Mouse (Mus musculus) heart, embryonic 15.5 days (tissue): Measurements from ENCODE around the gene Fbxo34. TPM values are rescaled to one million over a fixed set of nuclear protein-coding genes. Genes with fewer than 3 reads are reported as not detected.
A peak's percentile ranks its signal among the peaks of the same experiment; 100 is the strongest.

ENCODE experiments used
- ATAC-seq: fragments of 200-750 bp; cut with Nextera tagmentation; replicated peaks from 2 replicates; pipeline ENCODE4 v1.8.0; 2017; ENCODE audit warnings: low read depth, moderate TSS enrichment; ENCODE audit not compliant: insufficient number of reproducible peaks, insufficient read depth, low FRiP score
- H3K27ac ChIP-seq: fragments of 300-500 bp; sonication (generic); 2 replicates; pipeline ENCODE4 v1.5.1; 2015; ENCODE audit warnings: mild to moderate bottlenecking, inconsistent platforms
- H3K27me3 ChIP-seq: fragments of 300-500 bp; sonication (generic); 2 replicates; pipeline ENCODE4 v1.6.1; 2015; ENCODE audit warnings: inconsistent platforms
- H3K36me3 ChIP-seq: fragments of 300-500 bp; sonication (generic); 2 replicates; pipeline ENCODE4 v1.6.1; 2015; ENCODE audit warnings: mild to moderate bottlenecking, inconsistent platforms
- H3K4me1 ChIP-seq: fragments of 300-500 bp; sonication (generic); replicated peaks from 2 replicates; pipeline ENCODE4 v1.6.1; 2015; ENCODE audit warnings: inconsistent platforms
- H3K4me2 ChIP-seq: fragments of 300-500 bp; sonication (generic); 2 replicates; pipeline ENCODE4 v1.6.1; 2015; ENCODE audit warnings: inconsistent platforms, mild to moderate bottlenecking, moderate library complexity
- H3K4me3 ChIP-seq: fragments of 300-500 bp; sonication (generic); 2 replicates; pipeline ENCODE4 v1.5.1; 2015; ENCODE audit warnings: mild to moderate bottlenecking, inconsistent platforms
- H3K9ac ChIP-seq: fragments of 300-500 bp; sonication (generic); 2 replicates; pipeline ENCODE4 v1.6.1; 2015; ENCODE audit warnings: mild to moderate bottlenecking, inconsistent platforms
- H3K9me3 ChIP-seq: fragments of 300-500 bp; sonication (generic); replicated peaks from 2 replicates; pipeline ENCODE4 v1.6.1; 2016; ENCODE audit warnings: inconsistent platforms
- WGBS: fragments of 180-500 bp; shearing (Covaris S2); methylation state at CpG from one replicate; pipeline ENCODE4 v1.1.7; 2015; ENCODE audit warnings: mixed read lengths; 5-methylcytosine and 5-hydroxymethylcytosine counted together
- polyA plus RNA-seq: library from polyadenylated mRNA; unstranded; fragments of >200 nt; fragmentation: Nextera tagmentation; extraction: Ambion mirVana; gene quantifications from 2 replicates; pipeline ENCODE4 v1.2.1, GENCODE M21; 2015

The Fbxo34 gene
- polyA plus RNA-seq, 1 experiment from 2014 or later = 13.4 TPM

- H3K4me3 ChIP-seq = no peak overlapping the region
- H3K36me3 ChIP-seq = no peaks in the 10 kb centered on the region
- no peak overlapping the region for H3K27ac ChIP-seq
- no peak overlapping the region for H3K9ac ChIP-seq
- 67% methylated on average over 3 of the region's 3 CpGs for WGBS
- H3K4me2 ChIP-seq = no peak overlapping the region
- H3K4me1 ChIP-seq = no peaks in the 10 kb centered on the region
- no peaks in the 10 kb centered on the region for H3K27me3 ChIP-seq
- H3K9me3 ChIP-seq = no peaks in the 10 kb centered on the region
- ATAC-seq = no peak
These were observed 11.3 kb upstream of the Fbxo34 start for GRCm38 (mm10) chr14:47438947-47439346.

- H3K36me3 ChIP-seq = no peaks in the 10 kb centered on the region
- H3K9me3 ChIP-seq = no peaks in the 10 kb centered on the region
- no peak overlapping the region for H3K4me2 ChIP-seq
- 48% methylated on average over 2 of the region's 2 CpGs for WGBS
- H3K27me3 ChIP-seq = no peaks in the 10 kb centered on the region
- no peaks in the 10 kb centered on the region for H3K4me1 ChIP-seq
- ATAC-seq = no peak
- peak overlapping the region; percentile 46 for H3K27ac ChIP-seq
- no peak overlapping the region for H3K4me3 ChIP-seq
- no peak overlapping the region for H3K9ac ChIP-seq
These were observed 5.3 kb upstream of the Fbxo34 start for GRCm38 (mm10) chr14:47444907-47445306.

DNA sequence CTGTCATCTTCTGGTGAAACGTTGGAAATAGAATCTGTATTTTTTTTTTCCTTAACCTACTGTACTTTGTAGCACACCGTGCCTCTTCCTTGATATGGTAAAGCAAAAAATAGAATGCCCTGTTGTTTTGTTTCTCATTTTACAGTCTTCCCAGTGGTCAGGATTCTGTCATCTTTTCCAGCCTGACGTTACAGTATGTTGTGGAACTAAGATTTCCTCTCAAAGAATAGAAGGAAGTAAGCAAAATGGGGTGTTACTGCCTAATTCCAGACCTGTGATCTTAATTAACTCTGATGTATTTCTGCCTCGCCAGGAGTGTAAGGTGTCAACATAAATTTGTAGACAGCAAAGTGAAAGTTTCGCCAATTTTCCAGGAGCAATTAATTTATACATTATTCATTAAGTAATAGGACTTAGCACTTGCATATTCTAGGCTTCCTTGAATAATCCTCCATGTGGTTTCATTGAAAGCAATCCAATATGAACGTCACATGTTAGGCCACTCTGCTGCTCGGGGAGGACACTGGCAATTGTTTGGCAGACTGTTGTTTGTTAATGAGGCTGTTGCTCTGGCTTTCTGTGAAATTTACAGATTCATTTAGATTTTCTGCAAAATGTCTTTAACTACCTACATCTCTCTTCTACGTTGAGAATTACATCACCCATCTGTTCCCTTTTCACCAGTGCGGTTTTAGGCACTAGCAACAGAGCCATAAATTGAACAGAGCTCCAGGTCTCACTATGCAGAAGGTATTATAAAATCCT lies 4.7 kb upstream of the Fbxo34 start:
- H3K27me3 ChIP-seq = no peaks in the 10 kb centered on the region
- no peaks in the 10 kb centered on the region for H3K9me3 ChIP-seq
- H3K4me2 ChIP-seq = no peak overlapping the region
- H3K4me1 ChIP-seq = no peaks in the 10 kb centered on the region
- no peak for ATAC-seq
- H3K9ac ChIP-seq = no peak overlapping the region
- no peak overlapping the region for H3K4me3 ChIP-seq
- H3K36me3 ChIP-seq = no peaks in the 10 kb centered on the region
- 55% methylated on average over 9 of the region's 9 CpGs for WGBS
- H3K27ac ChIP-seq = peak overlapping the region; percentile 46

- Histone ChIP-seq H3K27me3 (no peaks in the 10 kb centered on the region), H3K9ac (no peak overlapping the region), H3K36me3 (no peaks in the 10 kb centered on the region), H3K27ac (no peak overlapping the region), H3K4me2 (no peak overlapping the region), H3K4me3 (no peak overlapping the region), H3K4me1 (no peaks in the 10 kb centered on the region), H3K9me3 (no peaks in the 10 kb centered on the region)
- ATAC-seq = no peak
- 81% methylated on average over 4 of the region's 4 CpGs for WGBS
These were observed 9.3 kb downstream of the Fbxo34 start for GRCm38 (mm10) chr14:47459556-47459955.

- Histone ChIP-seq H3K9ac (no peak overlapping the region), H3K27me3 (no peaks in the 10 kb centered on the region), H3K36me3 (no peaks in the 10 kb centered on the region), H3K4me2 (no peak overlapping the region), H3K4me3 (no peak overlapping the region), H3K9me3 (no peaks in the 10 kb centered on the region), H3K27ac (no peak overlapping the region), H3K4me1 (no peaks in the 10 kb centered on the region)
- ATAC-seq = no peak
- WGBS = 81% methylated on average over 8 of the region's 8 CpGs
These were observed 11.8 kb downstream of the Fbxo34 start for GRCm38 (mm10) chr14:47461997-47462396.

DNA sequence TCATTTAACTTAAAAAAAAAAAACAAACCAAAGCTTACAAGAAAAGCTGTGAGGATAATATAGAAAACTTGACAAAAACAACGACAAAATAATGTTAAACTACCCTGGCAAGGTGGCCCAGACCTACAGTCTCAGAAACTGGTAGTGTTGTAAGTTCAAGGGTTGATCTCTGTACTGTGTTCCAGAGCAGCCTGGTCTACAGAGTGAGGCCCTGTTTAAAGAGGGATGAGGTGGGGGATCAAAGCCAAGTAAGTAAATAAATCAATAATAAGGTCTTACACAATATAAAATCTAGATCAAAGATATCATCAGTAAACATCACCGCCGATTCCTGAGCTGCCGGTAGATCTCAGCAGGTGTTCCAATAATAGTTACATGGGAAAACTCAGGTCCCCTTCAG lies 12.2 kb downstream of the Fbxo34 start:
- Histone ChIP-seq H3K4me3 (no peak overlapping the region), H3K36me3 (no peaks in the 10 kb centered on the region), H3K27me3 (no peaks in the 10 kb centered on the region), H3K9me3 (no peaks in the 10 kb centered on the region), H3K27ac (no peak overlapping the region), H3K4me1 (no peaks in the 10 kb centered on the region), H3K9ac (no peak overlapping the region), H3K4me2 (no peak overlapping the region)
- ATAC-seq = no peak
- 75% methylated on average over 4 of the region's 4 CpGs for WGBS

DNA sequence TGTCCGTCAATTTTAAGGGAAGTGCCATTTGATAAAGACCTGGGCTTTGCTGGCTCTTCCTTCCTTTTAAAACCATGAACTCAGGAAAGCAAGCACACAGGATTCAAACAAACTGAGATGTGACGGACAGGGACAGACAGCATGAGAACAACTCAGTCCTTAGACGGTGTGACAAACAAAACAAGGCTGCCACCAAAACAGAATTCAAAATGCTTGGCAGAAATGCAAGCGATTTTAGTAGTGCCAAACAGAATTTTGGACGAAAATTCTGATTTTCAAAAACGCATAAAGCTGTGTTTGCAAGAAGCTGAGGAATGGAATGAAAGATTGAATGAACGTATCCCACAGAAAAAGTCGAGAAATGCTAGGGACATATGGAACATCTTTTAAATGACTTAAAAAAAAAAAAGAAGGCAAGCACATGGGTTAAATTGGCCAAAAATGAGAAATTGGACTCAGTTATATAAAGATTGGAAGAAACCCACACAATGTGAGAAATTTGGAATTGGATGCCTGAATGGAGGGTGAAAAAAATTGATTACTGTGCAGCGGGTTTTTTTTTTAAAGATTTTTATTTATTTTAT lies 12.7 kb downstream of the Fbxo34 start:
- Histone ChIP-seq H3K4me3 (no peak overlapping the region), H3K9me3 (no peaks in the 10 kb centered on the region), H3K27me3 (no peaks in the 10 kb centered on the region), H3K4me2 (no peak overlapping the region), H3K4me1 (no peaks in the 10 kb centered on the region), H3K36me3 (no peaks in the 10 kb centered on the region), H3K27ac (no peak overlapping the region), H3K9ac (no peak overlapping the region)
- no peak for ATAC-seq
- WGBS = 72% methylated on average over 9 of the region's 9 CpGs

- Histone ChIP-seq H3K9ac (no peak overlapping the region), H3K4me2 (no peak overlapping the region), H3K4me1 (no peaks in the 10 kb centered on the region), H3K9me3 (no peaks in the 10 kb centered on the region), H3K4me3 (no peak overlapping the region), H3K27ac (no peak overlapping the region), H3K36me3 (no peaks in the 10 kb centered on the region), H3K27me3 (no peaks in the 10 kb centered on the region)
- ATAC-seq = no peak
- WGBS = 68% methylated on average over 10 of the region's 10 CpGs
These were observed 14.2 kb downstream of the Fbxo34 start for GRCm38 (mm10) chr14:47464426-47464825.

- no peak for ATAC-seq
- no peaks in the 10 kb centered on the region for H3K4me1 ChIP-seq
These were observed 15.4 kb downstream of the Fbxo34 start for GRCm38 (mm10) chr14:47465468-47466175.

DNA sequence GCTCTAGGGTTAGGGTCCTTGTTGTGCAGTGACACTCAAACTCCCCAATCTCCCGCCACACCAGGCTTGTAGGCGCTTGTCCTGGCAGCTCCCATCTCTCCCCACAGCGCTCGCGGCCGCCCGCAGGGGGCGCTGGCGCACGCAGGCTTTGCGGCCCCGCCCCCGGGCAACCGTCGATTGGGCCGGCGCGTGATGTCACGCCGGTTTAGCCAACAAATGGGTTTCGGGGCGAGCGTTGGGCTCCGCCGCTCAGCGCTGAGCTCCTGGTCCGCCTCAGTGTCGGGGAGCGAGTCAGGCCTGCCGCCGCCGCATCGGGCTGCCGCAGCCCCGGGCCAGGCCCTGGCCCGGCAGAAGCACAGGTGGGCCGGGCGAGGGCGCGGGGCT lies 22.1 kb downstream of the Fbxo34 start:
- under 1% methylated on average over 35 of the region's 40 CpGs for WGBS
- Histone ChIP-seq H3K4me3 (peak overlapping the region; percentile 86), H3K9me3 (no peaks in the 10 kb centered on the region), H3K4me2 (peak overlapping the region; percentile 70), H3K9ac (peak overlapping the region; percentile 91), H3K27me3 (no peaks in the 10 kb centered on the region), H3K4me1 (peaks cover 22% of the 10 kb centered on the region), H3K27ac (peak overlapping the region; percentile 88), H3K36me3 (no peaks in the 10 kb centered on the region)
- peak; percentile 84 for ATAC-seq

More at GRCm38 (mm10) chr14:47465468-47466175, 15.4 kb downstream of the Fbxo34 start:
- 44% methylated on average over 7 of the region's 7 CpGs for WGBS
- Histone ChIP-seq H3K4me2 (no peak overlapping the region), H3K27ac (no peak overlapping the region), H3K9ac (no peak overlapping the region), H3K27me3 (no peaks in the 10 kb centered on the region), H3K4me3 (no peak overlapping the region), H3K36me3 (no peaks in the 10 kb centered on the region), H3K9me3 (no peaks in the 10 kb centered on the region)

- peak overlapping the region; percentile 88 for H3K27ac ChIP-seq
- peaks cover 22% of the 10 kb centered on the region for H3K4me1 ChIP-seq
- peak overlapping the region; percentile 91 for H3K9ac ChIP-seq
- no peaks in the 10 kb centered on the region for H3K27me3 ChIP-seq
- H3K9me3 ChIP-seq = no peaks in the 10 kb centered on the region
- H3K36me3 ChIP-seq = no peaks in the 10 kb centered on the region
- peak; percentile 63 for ATAC-seq
- WGBS = 1% methylated on average over 57 of the region's 69 CpGs
- peak overlapping the region; percentile 70 for H3K4me2 ChIP-seq
- H3K4me3 ChIP-seq = peak overlapping the region; percentile 86
These were observed 22.7 kb downstream of the Fbxo34 start for GRCm38 (mm10) chr14:47472743-47473546.
